Mouse (Mus musculus): Measurements from ENCODE around the gene Map3k5.

Gene Map3k5

DNA sequence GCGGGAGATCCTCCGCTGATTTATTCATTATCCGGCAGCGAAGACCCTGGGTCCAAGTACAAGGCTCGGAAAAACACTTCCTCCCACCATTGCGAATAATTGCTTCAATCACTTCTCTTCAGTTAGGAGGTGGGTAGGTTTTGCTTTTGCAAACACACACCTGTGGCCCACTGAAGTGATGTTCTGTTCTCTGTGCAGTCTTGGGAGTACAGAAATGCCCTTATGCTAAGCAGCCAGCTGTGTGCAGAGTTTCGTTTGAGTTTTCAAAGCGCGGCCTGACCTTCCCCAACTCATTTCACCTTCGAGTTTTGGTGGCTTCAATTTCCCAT is 987 bp downstream of the Map3k5 start:
- DNase-seq (ENCODE audit: extremely low spot score) = no peak

DNA sequence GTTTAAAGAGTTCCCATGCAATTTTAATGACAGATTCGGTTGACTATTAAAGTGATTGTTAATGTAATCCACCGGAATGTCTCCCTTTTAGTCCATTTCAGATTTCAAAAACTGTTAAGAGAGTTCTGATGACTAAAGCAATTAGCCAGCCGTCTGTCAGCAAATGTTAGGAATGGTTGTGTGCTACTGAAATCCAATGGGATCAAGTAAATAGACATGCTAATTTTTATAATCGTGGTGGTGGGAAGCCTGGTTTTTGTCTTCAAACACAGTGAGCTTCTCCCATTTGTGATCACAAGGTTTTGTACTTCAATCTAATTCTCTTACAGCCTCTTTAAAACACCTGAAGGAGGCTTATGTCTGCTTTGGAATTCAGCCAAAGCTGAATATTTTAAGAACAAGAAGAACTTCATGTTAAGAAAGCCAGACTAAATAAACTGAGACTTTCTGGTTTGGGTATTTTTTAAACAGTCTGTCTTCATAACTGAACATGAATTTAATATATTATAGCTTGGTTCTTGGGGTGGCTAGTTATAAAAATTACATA is 1.6 kb downstream of the Map3k5 start:
- no peak for DNase-seq (ENCODE audit: extremely low spot score)

DNA sequence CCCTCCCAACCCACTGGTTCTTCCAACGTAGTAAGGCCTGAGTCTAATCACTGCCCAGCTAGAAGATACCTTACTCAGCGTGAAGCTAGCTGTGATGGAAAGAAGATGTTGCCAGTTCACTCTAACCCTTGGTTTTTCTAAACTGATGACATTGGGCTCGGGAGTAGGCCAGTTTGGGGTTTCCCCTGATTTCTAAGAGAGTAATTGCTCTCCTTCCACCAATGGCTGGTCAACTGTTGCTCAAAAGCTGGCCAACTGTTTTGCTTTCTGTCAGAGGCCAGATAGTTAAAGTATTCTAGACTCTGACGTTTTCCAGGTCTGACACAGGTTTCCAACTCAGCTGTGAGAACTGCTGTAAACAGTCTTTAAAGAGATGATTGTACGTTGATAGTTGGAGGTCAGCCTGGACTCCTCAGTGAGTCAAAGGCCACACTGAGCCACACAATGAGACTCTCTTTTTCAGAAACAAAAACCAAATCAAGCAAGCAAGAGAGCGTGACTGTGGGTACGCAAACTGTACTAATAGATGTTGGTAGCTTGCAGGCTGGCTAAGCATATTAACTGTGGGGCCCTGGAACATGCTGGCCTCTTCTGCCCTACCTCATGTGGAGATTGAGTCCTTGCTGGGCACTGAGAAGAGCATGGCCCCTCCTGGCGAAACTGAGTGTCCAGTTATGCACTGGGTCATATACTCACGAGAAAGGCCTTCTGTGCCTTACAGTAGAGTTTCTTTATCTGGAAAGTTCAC is 2.9 kb downstream of the Map3k5 start:
- no peak for DNase-seq (ENCODE audit: extremely low spot score)

DNA sequence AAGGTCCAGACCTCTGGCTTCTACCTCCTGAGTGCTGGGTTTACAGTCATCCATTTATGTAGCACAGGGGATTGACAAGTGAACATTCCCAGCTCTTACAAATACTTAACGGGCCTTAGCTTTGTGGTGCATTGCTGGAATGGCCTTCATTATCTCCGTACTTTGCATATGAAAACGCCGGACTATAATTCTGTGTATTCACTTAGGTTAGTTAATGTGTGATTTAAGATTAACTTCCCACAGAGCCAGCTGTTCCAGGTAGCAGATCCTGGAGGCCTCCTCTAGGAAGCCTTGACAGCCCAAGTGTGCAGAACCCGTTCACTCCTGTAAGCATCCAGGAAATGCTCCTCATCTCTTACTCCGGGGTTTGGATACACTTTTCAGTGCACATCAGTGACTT is 4.5 kb downstream of the Map3k5 start:
- DNase-seq (ENCODE audit: extremely low spot score) = no peak

DNA sequence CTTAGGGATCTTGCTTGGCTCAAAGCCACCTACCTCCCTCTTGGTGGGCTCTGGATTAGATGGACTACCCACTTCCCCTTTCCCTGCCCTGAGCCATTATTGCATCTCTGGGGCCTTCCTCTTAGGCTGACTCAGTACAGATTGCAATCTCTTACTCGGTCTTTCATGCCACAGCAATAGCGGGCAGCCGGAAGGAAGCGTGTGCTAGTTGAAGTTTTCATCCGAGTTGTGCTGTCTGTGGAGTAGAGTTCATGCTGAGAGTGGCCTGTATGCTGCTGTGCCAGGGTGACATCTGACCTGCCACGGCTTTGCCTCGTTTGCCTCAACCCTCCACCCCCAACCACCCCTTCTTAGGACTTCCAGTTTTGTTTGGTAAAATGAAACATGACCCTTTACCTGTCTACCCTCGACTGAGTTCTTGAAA is 5.0 kb downstream of the Map3k5 start:
- DNase-seq (ENCODE audit: extremely low spot score) = no peak

DNA sequence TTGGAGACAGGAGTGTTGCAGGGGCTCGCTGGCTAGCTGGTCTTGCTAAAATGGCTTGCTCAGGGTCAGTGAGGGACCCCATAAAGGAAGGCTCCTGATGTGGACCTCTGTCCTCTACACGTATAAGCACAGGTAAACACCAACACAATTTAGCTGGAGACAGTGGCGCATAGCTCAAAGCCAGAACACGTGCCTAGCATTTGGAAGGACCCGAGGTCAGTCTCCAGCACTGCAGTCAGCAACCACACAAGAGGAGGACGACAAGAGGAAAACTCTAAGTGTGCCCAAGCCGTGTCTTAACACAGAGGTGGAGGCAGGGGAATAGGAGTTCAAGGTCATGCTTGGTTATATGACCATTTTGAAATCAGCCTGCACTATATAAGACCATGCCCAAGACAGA is 5.9 kb downstream of the Map3k5 start:
- DNase-seq (ENCODE audit: extremely low spot score) = no peak

DNA sequence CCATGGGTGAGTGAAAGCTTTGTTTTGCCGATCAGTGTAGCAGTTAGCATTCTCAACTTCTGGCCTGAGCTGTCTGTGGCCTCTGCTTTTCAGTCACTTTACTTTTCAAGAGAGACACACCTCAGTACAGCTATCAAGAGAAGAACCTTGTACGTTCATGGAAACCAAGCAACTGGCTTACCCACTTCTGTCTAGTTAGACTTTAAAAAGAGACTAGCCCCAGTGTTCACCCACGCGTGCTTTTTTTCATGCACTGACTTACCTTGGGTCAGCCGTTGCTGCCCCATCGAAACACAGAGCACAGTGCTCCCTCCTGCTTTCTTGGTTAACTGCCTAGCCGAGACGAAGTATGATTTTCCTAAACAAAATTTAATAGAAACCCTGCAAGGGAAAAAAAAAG is 6.4 kb downstream of the Map3k5 start:
- DNase-seq (ENCODE audit: extremely low spot score) = no peak

DNA sequence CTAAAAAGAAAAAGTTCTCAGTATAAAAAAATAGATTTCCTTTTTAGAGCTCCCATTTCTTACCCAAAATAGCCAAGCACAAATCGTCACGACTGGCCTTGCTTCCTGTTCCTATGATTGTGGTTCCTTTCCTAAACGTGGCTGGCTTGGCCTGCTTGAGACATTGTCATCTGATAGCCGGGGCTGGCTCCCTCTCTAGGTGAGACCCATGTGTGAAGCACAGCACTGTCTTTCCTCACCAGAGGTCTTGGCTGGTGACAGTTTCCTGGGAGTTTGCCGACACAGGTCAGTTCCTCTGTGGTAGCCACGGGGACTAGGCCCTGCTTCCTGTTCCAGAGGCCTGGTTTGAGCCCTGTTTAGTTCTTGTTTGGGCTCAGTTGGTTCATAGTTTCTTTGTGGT is 6.8 kb downstream of the Map3k5 start:
- DNase-seq (ENCODE audit: extremely low spot score) = no peak

DNA sequence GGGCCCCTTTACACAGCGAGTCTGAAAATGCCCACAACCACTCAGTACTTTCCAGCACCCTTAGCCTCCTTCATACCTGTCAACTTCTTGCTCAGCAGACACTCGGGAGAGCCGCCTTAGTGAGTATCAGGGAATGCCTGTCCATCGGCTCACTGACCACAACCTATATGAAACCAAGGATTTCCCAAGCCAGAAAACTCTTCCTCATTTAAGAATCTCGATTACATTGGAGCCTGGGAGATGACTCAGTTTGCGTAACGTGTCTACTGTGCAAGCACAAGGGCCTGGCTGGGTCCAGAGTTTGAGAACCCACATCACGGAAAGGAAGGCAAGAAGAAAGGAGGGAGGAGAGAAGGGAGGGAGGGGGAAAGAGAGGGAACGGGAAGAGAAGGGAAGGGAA is 7.6 kb downstream of the Map3k5 start:
- no peak for DNase-seq (ENCODE audit: extremely low spot score)

DNA sequence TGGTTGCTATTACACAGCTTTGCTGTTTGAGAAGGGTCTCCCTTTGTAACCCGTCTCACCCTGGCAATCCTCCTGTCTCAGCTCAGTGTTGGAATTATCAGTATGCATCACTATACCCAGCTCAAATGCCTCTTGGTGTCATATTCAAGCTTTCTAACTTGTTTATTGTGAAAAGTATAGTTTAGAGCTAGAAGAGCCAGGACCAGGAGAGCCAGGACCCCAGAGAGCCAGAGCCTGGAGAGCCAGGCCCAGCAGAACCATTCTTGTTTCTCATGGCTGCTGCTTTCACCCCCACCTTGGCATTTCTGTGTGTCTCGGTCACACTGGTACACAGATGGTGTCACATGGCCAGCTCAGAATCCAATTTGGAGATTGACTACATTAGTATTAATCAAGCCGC is 8.3 kb downstream of the Map3k5 start:
- DNase-seq (ENCODE audit: extremely low spot score) = no peak

DNA sequence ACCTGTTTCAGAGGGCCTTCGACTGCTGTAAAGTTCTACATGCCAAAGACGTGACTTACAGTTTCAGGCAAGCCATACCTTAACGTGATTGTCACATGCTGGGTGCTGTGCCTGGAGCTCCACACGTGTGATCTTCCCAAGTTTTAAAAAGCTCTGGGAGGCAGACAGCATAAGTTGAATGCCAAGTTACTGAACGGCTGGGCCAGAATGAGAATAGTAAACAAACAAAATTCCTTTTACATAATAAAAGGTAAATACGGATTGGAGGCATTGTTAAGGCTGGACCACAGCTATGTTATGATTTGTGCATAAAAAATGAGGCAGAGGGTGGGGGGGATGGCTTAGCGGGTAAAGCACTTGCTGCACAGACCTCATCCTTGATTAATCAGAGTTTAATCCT is 11.4 kb downstream of the Map3k5 start:
- DNase-seq (ENCODE audit: extremely low spot score) = no peak

DNA sequence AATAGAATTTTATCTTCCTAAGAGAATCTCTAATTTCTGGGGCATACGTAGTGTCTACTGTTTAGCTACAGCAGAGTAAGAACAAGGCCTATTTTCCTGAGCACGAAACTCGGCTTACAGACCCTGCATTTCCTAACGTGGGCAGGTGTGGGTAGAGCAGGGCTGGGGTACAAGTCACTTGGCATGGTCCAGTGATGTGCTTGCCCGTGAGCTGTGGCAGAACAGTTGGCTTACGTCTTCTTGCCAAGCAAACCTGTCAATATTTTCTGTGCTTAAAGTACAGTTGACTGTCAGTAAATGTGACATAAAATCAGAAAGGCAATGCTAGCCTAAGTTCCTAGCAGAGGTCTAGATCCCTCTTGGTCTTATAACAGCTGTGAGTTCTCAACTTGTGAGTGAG is 12.4 kb downstream of the Map3k5 start:
- DNase-seq (ENCODE audit: extremely low spot score) = no peak

DNA sequence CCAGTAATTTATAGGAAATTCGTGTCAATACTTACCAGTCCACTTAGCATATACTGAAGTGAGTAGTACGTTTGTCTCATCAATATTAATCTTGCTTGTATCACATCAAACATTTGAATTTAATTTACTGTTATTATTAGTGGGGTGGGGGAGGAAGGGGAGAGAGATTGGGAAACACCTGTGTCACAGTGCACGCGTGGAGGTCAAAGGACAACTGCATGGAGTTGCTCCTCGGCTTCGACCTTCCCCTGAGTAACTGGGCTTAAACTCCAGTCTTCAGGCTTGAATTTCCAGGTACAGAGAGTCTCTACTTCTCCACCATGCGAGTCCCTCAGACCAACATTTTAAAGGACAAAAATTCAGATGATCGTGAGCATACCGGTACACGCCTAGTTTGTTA is 13.2 kb downstream of the Map3k5 start:
- no peak for DNase-seq (ENCODE audit: extremely low spot score)

DNA sequence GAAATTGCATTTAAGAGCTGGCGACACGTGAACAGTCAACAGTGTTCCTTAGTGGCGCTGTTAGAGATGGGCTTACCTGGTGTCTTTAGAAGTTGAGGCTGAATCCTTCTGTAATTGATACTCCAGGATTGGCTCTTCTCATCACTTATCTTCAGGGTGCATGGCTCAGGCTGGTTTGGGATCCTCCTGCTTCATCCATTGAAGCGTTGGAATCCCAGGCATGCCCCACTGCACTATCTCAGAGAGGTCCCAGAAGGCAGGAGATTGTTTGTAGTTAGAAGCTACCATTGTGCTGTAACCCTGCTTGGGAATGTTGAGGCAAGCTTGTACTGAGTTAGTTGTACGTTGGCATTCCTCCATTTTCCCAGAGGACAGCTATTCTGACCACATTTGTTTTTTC is 13.6 kb downstream of the Map3k5 start:
- DNase-seq (ENCODE audit: extremely low spot score) = no peak

DNA sequence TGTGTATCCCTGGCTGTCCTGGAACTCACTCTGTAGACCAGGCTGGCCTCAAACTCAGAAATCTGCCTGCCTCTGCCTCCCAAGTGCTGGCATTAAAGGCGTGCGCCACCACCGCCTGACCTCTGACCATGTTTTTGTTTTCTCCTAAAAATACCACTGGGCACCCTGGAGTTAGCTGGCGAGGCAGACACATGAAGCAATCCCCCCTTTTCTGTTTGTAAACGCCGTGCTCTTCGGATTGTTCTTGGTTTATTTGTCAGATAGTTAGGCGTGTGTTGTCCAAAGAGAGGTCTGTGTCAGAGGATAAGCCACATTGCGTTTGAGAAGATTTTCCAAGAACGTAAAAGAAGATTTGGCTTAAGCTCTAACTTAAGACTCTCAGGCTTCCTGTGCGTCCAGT is 14.1 kb downstream of the Map3k5 start:
- no peak for DNase-seq (ENCODE audit: extremely low spot score)

DNA sequence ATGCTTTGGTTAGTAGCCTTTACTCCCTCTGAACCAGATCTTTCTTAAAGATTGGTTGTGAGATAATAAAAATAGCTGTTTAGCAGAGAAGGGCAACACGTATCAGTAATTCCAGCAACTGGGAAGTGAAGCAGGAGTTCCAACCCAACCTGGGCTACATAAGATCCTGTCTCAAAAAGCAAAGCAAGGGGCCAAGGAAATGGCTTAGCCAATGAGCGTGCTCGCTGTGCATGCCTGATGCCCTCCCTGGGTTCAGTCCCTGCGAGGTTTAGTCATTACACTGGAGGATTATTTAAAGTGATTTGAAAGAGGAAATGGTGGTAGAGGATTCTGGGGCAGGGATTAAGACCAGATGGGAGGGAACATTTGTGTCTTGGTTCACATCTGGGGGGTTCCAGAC is 14.8 kb downstream of the Map3k5 start:
- DNase-seq (ENCODE audit: extremely low spot score) = no peak

DNA sequence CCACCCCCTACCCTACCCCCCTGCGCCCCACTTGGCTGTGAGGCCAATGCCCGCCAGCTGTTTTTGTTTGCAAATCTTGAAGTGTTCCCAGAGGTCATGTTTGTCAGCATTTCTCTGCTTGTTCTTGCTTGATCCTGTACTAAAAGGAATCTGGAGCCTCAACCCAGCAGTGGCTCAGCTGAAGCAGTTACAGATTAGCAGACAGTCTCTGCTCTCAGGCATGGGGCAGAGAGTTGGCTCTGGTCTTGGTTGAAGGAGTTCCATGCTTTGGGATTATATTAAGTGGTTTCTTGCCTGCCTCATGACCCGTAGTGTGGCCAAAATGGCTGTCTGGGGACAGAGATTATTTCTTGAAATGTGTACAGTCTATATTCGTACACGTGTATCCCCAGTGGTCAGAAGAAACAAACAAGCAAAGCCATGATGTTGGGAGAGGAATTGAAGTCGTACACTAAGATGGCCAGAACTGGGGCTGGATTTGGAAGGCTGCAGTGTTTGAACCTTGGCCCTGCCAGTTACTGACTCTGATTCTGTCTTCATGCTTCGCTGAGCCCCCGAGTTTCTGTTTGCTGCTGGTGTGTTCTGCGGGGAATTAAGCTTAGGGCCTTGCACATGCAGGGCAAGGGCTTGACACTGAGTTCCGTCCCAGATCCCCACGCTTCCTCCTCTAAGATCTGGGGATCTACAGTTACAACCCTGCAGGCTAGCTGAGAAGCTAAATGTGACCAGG is 18.9 kb downstream of the Map3k5 start:
- DNase-seq (ENCODE audit: extremely low spot score) = no peak

DNA sequence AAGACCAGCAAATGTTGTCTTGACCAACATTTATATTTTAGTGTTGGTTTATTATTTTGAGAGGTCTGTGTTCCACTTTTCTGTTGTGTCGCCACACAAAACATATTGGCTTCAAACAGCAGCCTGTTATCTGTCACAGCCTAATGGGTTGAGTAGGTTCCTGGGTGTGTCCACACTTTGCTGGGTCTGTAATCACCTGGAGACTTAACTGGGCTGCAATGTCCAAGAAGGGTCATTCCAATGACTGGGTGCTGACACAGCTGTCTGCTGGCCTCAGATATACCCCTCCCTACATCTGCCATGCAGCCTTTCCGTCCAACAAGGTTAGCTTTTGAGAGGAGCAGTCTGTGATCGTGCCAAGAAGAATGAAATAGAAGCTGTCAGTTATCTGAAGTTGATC is 20.3 kb downstream of the Map3k5 start:
- no peak for DNase-seq (ENCODE audit: extremely low spot score)

DNA sequence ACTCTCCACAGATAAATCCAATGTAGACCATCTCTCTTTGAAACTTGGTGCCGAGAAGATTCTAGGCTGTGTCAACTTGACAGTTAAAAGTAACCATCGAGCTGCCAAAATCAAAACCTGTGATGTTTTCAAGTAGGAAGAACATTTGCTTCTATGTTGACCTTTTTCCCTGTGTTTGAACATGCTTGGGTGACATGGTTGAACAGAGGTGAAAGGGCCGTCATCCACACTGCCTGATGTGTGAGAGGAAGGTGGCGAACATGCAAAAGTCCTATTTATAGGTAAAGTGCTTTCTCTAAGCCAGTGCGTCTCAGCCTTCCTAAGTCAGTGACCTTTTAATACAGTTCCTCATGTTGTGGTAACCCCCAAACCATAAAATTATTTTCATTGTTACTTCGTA is 21.5 kb downstream of the Map3k5 start:
- DNase-seq (ENCODE audit: extremely low spot score) = no peak

DNA sequence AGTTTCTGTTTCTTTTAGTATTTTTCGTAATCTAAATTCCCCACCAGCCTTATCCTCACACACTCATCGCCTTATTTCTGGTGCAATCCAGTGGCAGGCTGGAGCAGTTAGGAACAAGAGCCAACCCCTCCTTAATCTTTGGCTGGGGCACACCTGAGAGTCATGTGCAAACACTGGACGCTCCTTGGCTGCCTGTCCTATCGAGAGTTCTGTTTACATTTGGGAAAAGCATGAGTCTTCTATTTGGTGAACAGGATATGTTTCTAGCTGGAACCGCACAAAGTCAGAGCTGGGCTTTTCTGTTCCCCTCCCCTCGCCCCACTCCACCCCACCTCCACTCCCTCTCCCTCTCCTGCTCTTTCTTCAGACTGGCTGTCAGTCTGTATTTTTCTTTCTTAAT is 22.5 kb downstream of the Map3k5 start:
- no peak for DNase-seq (ENCODE audit: extremely low spot score)

DNA sequence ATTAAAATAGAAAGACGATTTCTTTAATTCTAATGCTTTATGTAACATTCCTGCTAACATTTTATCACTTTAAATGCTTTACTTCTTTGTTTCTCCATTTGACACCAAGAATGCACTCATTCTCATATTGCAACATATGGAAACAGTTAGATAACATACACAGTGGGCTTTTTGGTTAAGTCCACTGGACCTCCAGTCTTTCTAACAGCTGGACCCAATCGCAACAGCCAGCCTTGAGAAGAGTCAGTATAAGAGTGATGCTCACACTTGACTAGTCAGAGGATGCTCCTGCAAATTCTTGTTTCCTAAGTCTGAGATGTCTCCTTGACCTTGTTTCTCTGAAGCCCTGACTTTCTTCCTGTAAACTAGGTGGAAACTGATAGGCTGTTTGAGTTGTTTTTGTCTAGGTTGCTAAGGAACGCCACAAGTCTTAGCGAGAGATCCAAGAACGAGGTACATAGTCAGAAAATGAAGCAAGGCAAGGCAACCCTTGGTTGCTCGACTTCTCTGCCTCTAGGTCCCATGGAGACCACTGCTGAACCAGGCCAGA is 26.6 kb downstream of the Map3k5 start:
- no peak for DNase-seq (ENCODE audit: extremely low spot score)

DNA sequence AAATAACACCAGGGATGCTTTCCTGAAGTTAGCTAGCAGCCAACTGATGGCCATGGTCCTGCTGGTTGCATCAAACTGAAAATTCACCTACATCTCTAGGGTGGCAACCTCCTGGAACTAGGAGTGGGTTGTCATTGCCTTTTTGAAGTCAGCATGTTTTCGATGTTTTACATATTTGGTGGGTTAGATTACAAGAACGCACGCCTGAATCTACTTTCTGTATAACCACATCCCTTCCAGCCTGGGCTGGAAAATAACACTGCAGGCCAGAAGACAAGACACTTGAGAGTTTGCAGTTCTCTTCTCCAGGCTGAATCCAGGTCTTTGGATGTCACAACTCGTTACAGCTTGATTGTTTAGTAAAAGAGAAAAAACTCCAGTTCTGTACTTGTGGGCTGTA is 28.5 kb downstream of the Map3k5 start:
- no peak for DNase-seq (ENCODE audit: extremely low spot score)

DNA sequence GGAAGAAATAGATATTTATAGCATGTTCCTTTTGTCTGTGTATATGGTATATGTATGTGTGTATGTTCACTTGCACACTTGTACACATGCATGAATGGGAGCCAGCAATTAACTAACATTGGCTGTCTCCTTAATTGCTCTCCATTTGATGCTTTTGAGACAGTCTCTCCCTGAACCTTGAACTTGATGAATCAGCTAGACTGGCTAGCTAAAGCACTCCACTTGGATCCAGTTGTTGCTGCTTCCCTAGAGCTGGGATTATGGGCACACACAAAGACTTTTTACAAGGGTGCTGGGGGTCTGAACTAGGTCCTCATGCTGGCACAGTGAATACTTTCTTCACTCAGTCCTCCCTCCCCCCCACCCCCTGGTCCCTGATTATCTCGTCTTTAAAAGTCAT is 28.9 kb downstream of the Map3k5 start:
- DNase-seq (ENCODE audit: extremely low spot score) = no peak

All from embryo, embryonic 9.5 days (tissue).